Mouse (Mus musculus): ENCODE results near the gene Kdm6b.

GRCm38 (mm10) chr11:69413221-69414181 is at the start of gene Kdm6b:
- no peak for TF ChIP-seq POLR2A (IDR thresholded peaks at IDR 0.05; ENCODE audit: insufficient read depth, low read length)
- TF ChIP-seq CTCF (IDR thresholded peaks at IDR 0.05; ENCODE audit: low read depth, low read length), result no peak
- 0 out of 2 replicates have a peak, but pooled peaks have one; percentile 12 for TF ChIP-seq EP300 (IDR thresholded peaks at IDR 0.05; ENCODE audit: insufficient read depth, low read depth, low read length)

All from ES-Bruce4 (cell line).